ENCODE assay signal across 15 mouse cellular contexts in the genomic region with DNA sequence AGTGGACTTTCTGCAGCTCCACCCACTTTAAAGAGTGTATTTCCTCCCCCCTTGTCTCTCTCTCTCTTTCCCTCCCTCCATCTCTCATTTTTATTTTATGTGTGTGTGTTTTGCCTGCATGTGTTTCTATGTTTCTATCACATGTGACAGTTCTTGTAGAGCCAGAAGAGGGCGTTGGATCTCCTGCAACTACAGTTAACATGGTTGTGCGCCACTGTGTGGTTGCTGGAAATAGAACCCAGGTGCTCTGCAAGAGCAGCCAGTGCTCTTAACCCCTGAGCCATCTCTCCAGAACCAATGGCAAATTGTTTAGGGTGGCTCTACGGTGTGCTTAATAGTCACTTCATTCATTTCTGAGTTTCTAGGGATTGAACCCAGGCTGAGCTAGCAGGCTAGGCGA.
A peak's percentile ranks its signal among the peaks of the same experiment; 100 is the strongest.
DNase-seq lines count a peak whose midpoint lies in the region; ATAC-seq and TF ChIP-seq lines count a peak whose summit lies in the region.
"Had no signal": no experiment of that assay in that cellular context is flagged by ENCODE, and none has a peak within 500 bp of the region (broad histone marks: within the 10 kb centered on the region; RNA-seq: fewer than 3 reads in every experiment).

No protein-coding gene starts in this region.

- no peak overlapping the region for H3K9ac ChIP-seq in heart, adult 2 months (ENCODE audit: low read depth, low read length)
- H3K9ac ChIP-seq in lung, embryonic 14.5 days, result no peak overlapping the region
- H3K9ac ChIP-seq in MEL (ENCODE audit: control insufficient read depth, low read depth, low read length, poor library complexity, severe bottlenecking), result no peak overlapping the region
- H3K9ac ChIP-seq: heart, embryonic 12.5 days; liver, embryonic 13.5 days; midbrain, embryonic 13.5 days had no signal

- H3K4me3 ChIP-seq in heart, adult 2 months, result no peak overlapping the region
- H3K4me3 ChIP-seq in lung, embryonic 14.5 days (ENCODE audit: low read depth, low read length), result no peak overlapping the region
- H3K4me3 ChIP-seq in MEL (ENCODE audit: control insufficient read depth in 1 of 2, insufficient read depth in 1 of 2, low read depth in 2 of 2, low read length in 2 of 2), result no peak overlapping the region
- H3K4me3 ChIP-seq: heart, embryonic 12.5 days; liver, embryonic 13.5 days; midbrain, embryonic 13.5 days had no signal

- H3K27me3 ChIP-seq in heart, adult 2 months (ENCODE audit: control insufficient read depth, insufficient read depth, low read length), result no peaks in the 10 kb centered on the region
- H3K27me3 ChIP-seq in lung, embryonic 14.5 days (ENCODE audit: insufficient read depth, low read length), result no peaks in the 10 kb centered on the region
- H3K27me3 ChIP-seq in MEL (ENCODE audit: control insufficient read depth in 1 of 2, insufficient read depth in 2 of 2, low read length in 2 of 2), result no peaks in the 10 kb centered on the region; a peak in 1 of 4 replicates
- H3K27me3 ChIP-seq: heart, embryonic 12.5 days; liver, embryonic 13.5 days; midbrain, embryonic 13.5 days had no signal

- H3K4me2 ChIP-seq in lung, embryonic 14.5 days, result no peak overlapping the region
- H3K4me2 ChIP-seq: heart, embryonic 12.5 days; liver, embryonic 13.5 days; midbrain, embryonic 13.5 days had no signal

- no peak for DNase-seq in heart, adult 2 months
- no peak for DNase-seq in heart, adult 11 months
- DNase-seq in lung, embryonic 14.5 days, result no peak
- no peak for DNase-seq in lung, postnatal 14 days
- DNase-seq in MEL (ENCODE audit: low read depth, low spot score), result no peak
- DNase-seq in thymus, postnatal 14 days, result peak; percentile 62
- DNase-seq in T-cell, adult 2 months (ENCODE audit: low spot score), result no peak
- DNase-seq: adrenal gland, postnatal 14 days; cerebellum, postnatal 36 days; liver, embryonic 13.5 days; lung, postnatal 4 days; right cerebral cortex, postnatal 25 days had no signal

- ATAC-seq in lung, embryonic 14.5 days (ENCODE audit: insufficient read depth), result no peak; the same call in 1 of the 2 replicates
- ATAC-seq: forebrain, embryonic 16.5 days; midbrain, embryonic 13.5 days had no signal

- TF ChIP-seq POLR2A in heart, adult 2 months (IDR thresholded peaks at IDR 0.05; ENCODE audit: insufficient read depth, low read depth, low read length), result no peak
- no peak for TF ChIP-seq POLR2A in MEL (IDR thresholded peaks at IDR 0.05; ENCODE audit: control insufficient read depth in 1 of 2, insufficient read depth in 1 of 2, low read depth in 1 of 2, low read length in 2 of 2, poor library complexity in 1 of 2)

- H3K36me3 ChIP-seq in heart, adult 2 months (ENCODE audit: control insufficient read depth, insufficient read depth, low read length), result no peaks in the 10 kb centered on the region
- H3K36me3 ChIP-seq in lung, embryonic 14.5 days (ENCODE audit: insufficient read depth), result no peaks in the 10 kb centered on the region
- peaks cover 0 to 3% of the 10 kb centered on the region in 2 experiments; a peak in 1 of 4 replicates for H3K36me3 ChIP-seq in MEL (ENCODE audit: control insufficient read depth in 1 of 2, insufficient read depth in 2 of 2, low read length in 2 of 2)
- H3K36me3 ChIP-seq: heart, embryonic 12.5 days; liver, embryonic 13.5 days; midbrain, embryonic 13.5 days had no signal

- no peaks in the 10 kb centered on the region for H3K79me2 ChIP-seq in heart, adult 2 months (replicated peaks; ENCODE audit: control insufficient read depth, insufficient read depth, low read length)
- H3K79me2 ChIP-seq in MEL (ENCODE audit: control insufficient read depth, insufficient read depth, low read length, poor library complexity), result no peaks in the 10 kb centered on the region

- no peak; the same call in 1 of the 2 replicates for TF ChIP-seq RAD21 in MEL (IDR thresholded peaks at IDR 0.05; ENCODE audit: low read depth, low read length)

- TF ChIP-seq CTCF in heart, adult 2 months (IDR thresholded peaks at IDR 0.05), result peak; percentile 22
- TF ChIP-seq CTCF in lung, embryonic 14.5 days (IDR thresholded peaks at IDR 0.05; ENCODE audit: low read depth), result peak; percentile 36; the same call in 1 of the 2 replicates
- TF ChIP-seq CTCF in MEL (IDR thresholded peaks at IDR 0.05 in 2 of 3, conservative IDR thresholded peaks at IDR 0.05 in 1 of 3; ENCODE audit: control insufficient read depth in 1 of 3, insufficient read depth in 1 of 3, low read depth in 2 of 3, low read length in 3 of 3, poor library complexity in 1 of 3, severe bottlenecking in 1 of 3), result peak in 2 of 3 experiments; percentile 14 to 51; a peak in 2 of 6 replicates

- TF ChIP-seq EP300 in heart, adult 2 months (IDR thresholded peaks at IDR 0.05; ENCODE audit: insufficient read depth, low read depth, low read length), result no peak
- TF ChIP-seq EP300 in MEL (IDR thresholded peaks at IDR 0.05; ENCODE audit: low read depth in 1 of 2, low read length in 2 of 2), result no peak

- H3K9me3 ChIP-seq in lung, embryonic 14.5 days (ENCODE audit: low read depth, low read length), result no peaks in the 10 kb centered on the region
- H3K9me3 ChIP-seq in MEL (replicated peaks; ENCODE audit: insufficient read depth, low read length), result no peaks in the 10 kb centered on the region
- H3K9me3 ChIP-seq: heart, embryonic 12.5 days; liver, embryonic 13.5 days; midbrain, embryonic 13.5 days had no signal

- WGBS in heart, adult 2 months, result 80% methylated on average over 4 of the region's 4 CpGs
- 66% methylated on average over 4 of the region's 4 CpGs for WGBS in lung, embryonic 14.5 days

- intact Hi-C loops in heart, adult 2 months (cut with DNase I), result no loop called here

- H3K27ac ChIP-seq in heart, adult 2 months, result no peak overlapping the region
- H3K27ac ChIP-seq in lung, embryonic 14.5 days (ENCODE audit: low read depth), result no peak overlapping the region
- no peak overlapping the region for H3K27ac ChIP-seq in MEL (ENCODE audit: control insufficient read depth, low read depth, low read length)
- H3K27ac ChIP-seq: liver, embryonic 13.5 days; midbrain, embryonic 13.5 days had no signal

- H3K4me1 ChIP-seq in heart, adult 2 months (ENCODE audit: control insufficient read depth, insufficient read depth, low read length), result no peaks in the 10 kb centered on the region
- peaks cover 5% of the 10 kb centered on the region for H3K4me1 ChIP-seq in lung, embryonic 14.5 days (ENCODE audit: insufficient read depth)
- peaks cover 0 to 3% of the 10 kb centered on the region in 2 experiments; a peak in 1 of 4 replicates for H3K4me1 ChIP-seq in MEL (ENCODE audit: control insufficient read depth in 1 of 2, insufficient read depth in 2 of 2, low read length in 2 of 2)
- H3K4me1 ChIP-seq: heart, embryonic 12.5 days had no signal

TF ChIP-seq in MEL, 35 proteins besides CTCF, POLR2A, EP300 and RAD21:
- TF ChIP-seq GATA1 (IDR thresholded peaks at IDR 0.05; ENCODE audit: low read depth, low read length) (no peak), SMC3 (IDR thresholded peaks at IDR 0.05; ENCODE audit: low read depth, low read length) (peak; percentile 24)
TF ChIP-seq in MEL: peak in this region for 1.
